Mouse (Mus musculus): Measurements from ENCODE around the gene Calb2. TPM values are rescaled to one million over a fixed set of nuclear protein-coding genes. Genes with fewer than 3 reads are reported as not detected.

Calb2 gene
- total RNA-seq, 2 experiments from 2014 or later: 106 to 116 TPM

DNA sequence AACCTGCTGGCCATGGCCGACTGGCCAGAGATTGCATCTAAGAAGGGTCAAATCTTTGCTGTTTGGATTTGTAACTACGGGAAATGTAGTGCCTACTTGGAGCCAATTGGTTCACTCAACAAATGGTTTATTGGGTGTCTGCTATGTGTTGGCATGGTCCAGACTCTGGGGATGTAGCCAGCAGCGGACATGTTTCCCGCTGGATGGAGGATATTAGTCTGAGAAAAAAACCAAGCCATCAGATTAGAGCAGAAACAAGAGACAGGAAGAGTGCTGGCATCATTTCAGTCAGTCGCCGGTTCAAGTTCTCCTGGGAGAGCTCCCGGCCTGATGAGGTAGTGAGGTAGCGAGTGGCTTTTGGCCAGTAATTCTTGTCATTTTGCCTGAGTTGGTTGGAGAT lies 33.8 kb downstream of the Calb2 start:
- DNase-seq (ENCODE audit: low spot score in 2 of 2): peak; percentile 18 to 29

DNA sequence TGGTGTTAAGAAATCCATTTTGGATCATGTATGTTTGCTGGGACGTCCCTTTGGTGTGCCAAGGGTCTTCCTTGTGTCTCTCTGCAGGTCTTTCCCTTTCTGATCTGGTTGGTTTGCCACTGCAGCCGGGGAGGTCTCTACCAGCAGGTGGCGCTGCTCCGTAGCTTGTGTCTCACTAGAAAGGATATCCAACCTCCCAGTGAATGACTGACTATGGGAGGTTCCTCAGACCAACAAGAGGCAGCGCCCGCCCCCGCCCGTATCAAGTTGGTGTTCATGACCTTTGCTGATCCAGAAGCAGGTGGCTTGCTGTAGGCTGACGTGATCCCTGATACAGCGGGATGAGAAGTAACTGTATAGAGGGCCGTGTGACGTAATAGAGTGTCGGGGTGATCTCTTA lies 37.5 kb downstream of the Calb2 start:
- peak; percentile 88 to 90 for DNase-seq (ENCODE audit: low spot score in 2 of 2)

DNA sequence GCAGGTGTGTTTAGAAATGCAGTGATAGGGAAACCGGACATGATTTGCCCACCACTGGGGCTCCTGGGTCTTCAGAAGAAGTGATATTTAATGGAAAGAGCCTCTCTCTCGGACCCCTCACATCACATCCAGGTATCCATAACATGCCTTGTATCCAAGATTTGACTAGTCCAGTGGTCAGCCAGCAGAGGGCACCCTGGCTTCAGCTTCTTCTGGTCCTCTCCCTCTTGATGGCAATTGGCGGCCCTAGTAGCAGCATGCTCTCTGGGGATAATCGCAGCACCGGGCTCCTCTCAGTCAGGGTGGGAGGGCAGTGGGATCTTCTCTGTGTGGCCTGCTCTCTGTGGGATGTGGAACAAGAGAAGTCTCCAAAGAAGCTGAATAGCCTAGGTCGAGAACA lies 48.3 kb downstream of the Calb2 start:
- DNase-seq (ENCODE audit: low spot score in 2 of 2): peak; percentile 29 to 49

DNA sequence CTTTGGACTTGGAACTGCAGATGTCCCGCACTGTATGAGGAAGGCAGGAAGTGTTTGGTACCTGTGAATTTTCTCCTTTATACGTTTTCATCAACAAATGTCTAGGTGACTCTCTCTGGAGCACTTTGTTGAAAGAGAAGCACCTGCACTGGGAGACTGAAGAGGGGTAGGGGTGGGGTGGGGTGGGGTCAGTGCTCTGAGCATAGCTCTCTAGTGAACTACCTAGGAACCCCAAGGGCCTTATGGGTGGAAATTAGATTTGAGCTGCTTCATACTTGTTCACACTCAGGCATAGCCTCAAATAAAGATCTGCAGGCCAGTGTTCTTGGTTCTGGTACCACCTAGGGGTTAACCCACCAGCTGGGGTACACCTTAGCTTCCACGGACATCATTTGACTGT lies 65.4 kb downstream of the Calb2 start, which contains the start of gene Gm17720:
TSS of gene Gm17720 (minus strand) at position 101 of the 400 bp plus-strand sequence.
- no peak for DNase-seq (ENCODE audit: low spot score in 2 of 2)

DNA sequence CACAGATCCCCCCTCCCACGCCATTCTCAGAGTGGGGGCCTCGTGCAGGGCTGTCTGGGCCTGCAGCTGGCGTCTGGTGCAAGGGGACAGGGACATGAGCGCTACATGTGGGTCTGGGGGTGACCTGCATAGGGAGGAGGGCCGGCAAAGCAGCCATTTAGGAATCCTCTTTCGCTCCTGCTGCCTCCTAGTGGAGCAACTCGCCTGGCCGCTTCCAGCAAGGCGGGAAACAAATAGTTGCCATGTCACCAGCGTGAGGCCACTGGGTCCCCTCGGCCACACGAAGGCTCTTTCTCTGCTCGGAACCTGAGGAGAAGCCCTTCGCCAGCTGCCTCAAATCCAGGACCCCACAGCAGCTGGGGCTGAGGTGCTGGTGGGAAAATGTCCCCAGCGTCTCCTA lies 66.3 kb downstream of the Calb2 start:
- no peak for DNase-seq (ENCODE audit: low spot score in 2 of 2)

DNA sequence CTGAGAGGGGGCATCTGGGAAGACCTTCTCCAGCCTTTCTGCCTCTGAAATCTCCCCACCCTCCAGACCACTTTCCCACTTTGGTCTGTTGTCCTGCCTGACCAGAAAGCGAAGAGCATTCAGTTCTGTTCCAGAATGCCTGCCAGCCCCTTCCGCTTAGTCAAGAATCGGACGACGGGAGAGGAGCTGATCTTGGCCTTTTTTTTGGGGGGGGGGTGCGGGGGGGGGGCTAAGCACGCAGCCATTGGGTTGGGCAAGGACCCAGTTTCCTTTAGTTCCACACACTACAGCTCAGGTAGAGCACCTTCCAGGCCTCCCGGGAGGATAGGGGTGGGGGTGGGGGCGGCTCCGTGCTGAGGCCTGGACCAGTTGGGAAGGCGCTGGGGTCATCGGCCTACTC lies 67.1 kb downstream of the Calb2 start, which contains the start of gene Gm21964:
TSS of gene Gm21964 (plus strand) at position 301 of the 400 bp plus-strand sequence.
- DNase-seq (ENCODE audit: low spot score in 2 of 2): no peak

DNA sequence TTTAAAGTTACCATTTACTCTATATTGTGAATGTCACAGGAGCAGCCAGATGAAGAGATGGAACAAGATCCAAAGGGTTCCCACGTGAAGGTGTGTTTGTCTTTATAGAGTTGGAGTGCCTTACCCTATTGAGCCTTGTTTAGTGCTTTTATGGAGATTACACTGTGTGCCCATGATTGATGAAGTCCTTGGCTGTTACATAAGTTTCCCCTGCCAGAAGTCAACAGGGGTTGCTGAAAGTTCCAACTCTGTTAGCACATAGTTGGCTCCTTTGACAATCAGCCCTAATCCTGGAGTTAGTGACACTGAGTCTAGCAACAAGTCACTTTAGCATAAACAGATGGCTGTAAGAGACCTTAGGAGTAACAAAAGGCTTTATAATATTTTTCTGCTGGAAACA lies 76.1 kb downstream of the Calb2 start:
- DNase-seq (ENCODE audit: low spot score in 2 of 2): no peak

Other genes with a start within 250 kb of the Calb2 start
- gene Marveld3, start 206.0 kb downstream of the Calb2 start, total RNA-seq (2021): not detected
- not detected for gene Tat, start 177.8 kb downstream of the Calb2 start, total RNA-seq (2021)
- not detected for gene Chst4, start 128.5 kb downstream of the Calb2 start, total RNA-seq (2021)
- 10 to 100 TPM; 18.3 to 19.6 TPM for gene Zfp612, start 88.5 kb downstream of the Calb2 start, total RNA-seq (2021)
- gene Gm21964, start 67.0 kb downstream of the Calb2 start, total RNA-seq (2021): not detected
- not detected for gene Gm17720, start 65.5 kb downstream of the Calb2 start, total RNA-seq (2021)
- gene Cmtr2, start 47.5 kb upstream of the Calb2 start, total RNA-seq (2021): 1 to 10 TPM; 6.1 to 6.7 TPM
- gene Hydin, start 98.8 kb upstream of the Calb2 start, total RNA-seq (2021): 1 to 10 TPM; 1.0 to 1.4 TPM

All from layer of hippocampus, postnatal 10 days (tissue).